Mouse (Mus musculus) erythroid progenitor cell, adult 5-6 weeks (primary cell): ENCODE data around the gene Prdm13. TPM values are rescaled to one million over a fixed set of nuclear protein-coding genes. Genes with fewer than 3 reads are reported as not detected.

Source experiments
- ATAC-seq: replicated peaks from 2 replicates; pipeline ENCODE4 v1.8.0; 2016; ENCODE audit warnings: moderate number of reproducible peaks, mild to moderate bottlenecking, moderate TSS enrichment, inconsistent platforms; ENCODE audit not compliant: poor library complexity, low FRiP score, severe bottlenecking
- total RNA-seq, 2 experiments: library from RNA; stranded (forward) in 1 of 2; stranded (reverse) in 1 of 2; fragments of 150-400 nt in 1 of 2; fragments of 186-747, 209-891 nt in 1 of 2; gene quantifications; 2 replicates each; pipeline versions ENCODE4 v1.2.3 to v1.2.4; 2015 to 2017; ENCODE audit warnings: low replicate concordance in 2 of 2

Gene Prdm13
- total RNA-seq, 2 experiments from 2014 or later, result not detected

DNA sequence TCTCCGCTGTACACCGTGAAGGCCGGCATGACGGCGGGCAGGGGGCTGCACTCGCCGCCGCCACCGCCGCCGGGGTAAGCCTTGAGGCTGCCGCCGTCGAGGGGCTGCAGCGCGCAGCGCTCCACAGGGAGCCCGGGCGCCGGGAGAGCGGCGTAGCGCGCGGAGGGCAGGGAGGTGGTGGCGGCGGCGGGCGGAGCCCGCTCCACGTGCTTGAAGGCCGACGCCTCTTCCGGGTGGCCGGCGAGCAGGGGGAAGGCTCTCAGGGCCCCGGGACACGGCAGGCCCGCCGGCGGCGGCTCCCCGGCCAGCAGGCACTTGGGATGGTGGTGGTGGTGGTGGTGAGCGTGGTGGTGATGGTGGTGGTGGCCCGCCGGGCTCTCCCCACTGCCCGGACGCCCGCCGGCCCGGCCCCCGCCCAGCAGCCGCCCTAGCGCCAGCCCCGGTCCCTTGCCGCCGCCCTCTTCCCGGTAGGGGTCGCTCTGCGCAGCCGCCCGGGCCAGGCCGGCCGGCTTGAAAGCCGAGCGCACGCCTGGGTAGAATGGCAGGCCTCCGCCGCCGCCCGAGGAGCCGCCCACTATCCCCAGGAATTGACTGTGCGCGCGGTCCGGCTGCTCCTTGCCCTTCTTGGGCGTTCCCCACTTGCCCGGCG, 6.7 kb downstream of the Prdm13 start:
- no peak for ATAC-seq

DNA sequence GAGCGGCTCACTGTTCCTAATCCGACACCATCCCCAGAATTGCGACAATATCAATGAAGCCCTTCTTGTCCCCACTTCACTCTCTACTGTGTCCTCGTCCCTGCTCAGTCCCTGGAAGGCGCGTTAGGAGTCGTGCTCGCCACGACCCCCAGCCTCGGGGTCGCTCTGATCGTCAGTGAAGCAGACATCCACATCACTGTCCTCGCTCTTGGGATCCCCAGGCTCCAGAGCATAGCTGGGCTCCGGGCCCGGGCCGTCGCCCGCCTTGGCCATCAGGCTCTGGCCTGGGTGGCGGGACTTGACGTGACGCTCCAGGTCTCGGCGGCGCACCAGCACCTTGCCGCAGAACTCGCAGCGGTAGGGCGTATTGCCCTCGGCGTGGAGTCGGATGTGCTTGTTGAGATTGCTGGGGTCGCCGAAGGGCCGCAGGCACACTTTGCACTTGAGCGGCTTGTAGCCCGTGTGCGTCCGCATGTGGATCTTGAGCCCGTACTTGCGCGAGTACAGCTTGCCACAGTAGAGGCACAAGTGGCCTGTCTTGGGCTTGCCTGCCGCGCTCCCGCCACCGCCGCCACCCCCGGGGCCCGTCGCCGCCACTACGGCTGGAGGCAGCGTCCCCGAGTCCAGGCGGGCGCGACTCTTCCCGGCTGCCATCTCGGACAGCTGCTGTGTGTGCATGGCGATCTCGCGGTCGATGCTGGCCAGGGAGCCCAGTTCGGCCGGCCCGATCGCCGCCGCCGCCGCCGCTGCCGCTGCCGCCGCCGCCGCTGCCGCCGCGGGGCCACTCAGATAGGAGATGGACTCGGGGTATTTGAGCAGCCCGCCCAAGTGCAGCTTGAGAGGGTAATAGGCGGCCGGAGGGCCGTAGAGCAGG, 7.4 kb downstream of the Prdm13 start:
- no peak for ATAC-seq

DNA sequence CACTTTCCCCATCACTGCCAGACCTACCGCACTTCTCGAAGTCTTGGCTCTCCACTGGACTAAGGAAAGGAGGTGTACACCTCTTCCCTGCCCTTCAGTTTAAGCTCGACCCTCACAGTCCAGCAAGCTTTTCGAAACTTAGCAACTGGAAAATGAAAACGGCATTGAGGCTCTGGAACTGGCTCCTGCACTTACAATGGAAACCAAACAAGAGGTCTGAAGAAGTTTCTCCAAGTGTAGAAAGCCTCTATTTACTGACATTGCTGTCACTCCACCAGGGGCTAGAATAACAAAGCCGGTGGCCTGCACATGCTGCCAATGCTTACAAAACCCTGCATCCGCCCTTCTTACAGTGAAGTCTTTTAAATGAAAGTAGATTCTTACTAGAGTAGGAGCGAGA, 11.1 kb downstream of the Prdm13 start:
- no peak for ATAC-seq

DNA sequence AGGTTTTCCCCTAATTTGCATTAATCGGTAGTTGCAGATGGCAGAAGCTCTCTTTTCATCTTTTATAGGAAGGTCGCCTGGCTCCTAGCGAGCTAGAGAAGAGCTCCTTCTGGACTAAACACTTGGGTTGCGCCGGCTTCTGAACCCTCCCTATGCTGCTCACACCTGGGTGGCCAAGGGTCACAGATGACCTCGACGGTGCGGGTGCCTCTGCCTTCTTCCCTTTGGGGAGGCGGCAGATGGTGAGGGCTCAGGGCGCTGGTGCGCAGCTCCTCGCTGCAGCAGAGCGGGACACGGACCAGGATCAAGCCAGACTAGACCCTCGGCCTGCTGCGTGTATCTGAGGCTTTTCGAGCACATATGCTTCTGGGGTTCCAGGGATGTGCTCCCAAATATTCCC, 11.7 kb downstream of the Prdm13 start:
- ATAC-seq, result no peak

DNA sequence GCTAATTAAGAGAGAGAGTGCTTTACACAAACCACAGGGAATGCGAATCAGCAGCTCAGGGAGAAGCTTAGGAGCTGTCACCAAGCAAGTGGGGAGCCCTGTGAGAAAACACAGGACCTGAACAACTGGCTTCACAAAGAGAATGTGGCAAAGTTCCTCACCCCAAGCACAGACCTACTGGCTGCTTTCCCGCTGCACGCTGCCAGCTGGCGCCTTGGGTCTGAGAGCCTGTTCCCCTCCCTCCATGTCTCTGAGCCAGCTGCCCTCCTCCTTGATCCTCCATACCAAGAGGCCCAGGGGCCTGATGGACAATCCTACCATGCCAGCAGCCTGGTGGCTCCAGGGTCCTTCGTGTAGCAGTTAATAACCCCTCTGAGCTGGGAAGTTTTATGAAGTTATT, 19.8 kb downstream of the Prdm13 start:
- ATAC-seq, result no peak

DNA sequence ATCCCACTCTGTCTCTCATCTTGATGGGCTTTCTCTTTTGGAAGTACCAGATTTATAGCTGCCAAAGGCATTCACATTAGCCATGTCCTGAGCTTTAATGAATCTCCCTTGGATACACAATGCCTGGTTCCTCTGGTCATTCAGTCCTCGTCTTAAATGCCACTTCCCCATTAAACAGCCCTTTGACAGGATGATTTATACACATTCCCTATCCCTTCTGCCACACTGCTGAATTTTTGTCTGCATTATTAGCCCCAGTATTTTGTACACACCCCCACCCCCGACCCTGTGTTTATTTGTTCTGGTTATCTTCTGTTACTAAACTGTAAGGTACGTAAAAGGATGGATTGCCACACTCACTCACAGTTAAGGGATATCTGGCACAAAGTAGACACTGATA, 27.6 kb downstream of the Prdm13 start:
- ATAC-seq, result no peak

DNA sequence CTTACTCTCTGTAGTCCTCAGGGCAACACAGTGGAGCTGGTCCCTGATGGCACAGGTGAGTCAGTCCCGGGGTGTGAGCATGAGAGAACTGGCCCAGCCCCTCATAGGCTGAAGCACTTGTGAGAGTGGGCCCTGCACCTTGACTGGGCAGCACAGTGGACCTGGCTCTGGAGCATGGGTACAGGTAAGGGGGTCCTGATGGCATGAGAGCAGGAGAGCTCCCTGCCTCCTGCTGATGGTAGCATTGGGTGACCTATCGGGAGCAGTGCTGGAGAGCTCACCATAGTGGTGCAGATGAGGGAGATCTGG, 56.5 kb downstream of the Prdm13 start:
- no peak for ATAC-seq

DNA sequence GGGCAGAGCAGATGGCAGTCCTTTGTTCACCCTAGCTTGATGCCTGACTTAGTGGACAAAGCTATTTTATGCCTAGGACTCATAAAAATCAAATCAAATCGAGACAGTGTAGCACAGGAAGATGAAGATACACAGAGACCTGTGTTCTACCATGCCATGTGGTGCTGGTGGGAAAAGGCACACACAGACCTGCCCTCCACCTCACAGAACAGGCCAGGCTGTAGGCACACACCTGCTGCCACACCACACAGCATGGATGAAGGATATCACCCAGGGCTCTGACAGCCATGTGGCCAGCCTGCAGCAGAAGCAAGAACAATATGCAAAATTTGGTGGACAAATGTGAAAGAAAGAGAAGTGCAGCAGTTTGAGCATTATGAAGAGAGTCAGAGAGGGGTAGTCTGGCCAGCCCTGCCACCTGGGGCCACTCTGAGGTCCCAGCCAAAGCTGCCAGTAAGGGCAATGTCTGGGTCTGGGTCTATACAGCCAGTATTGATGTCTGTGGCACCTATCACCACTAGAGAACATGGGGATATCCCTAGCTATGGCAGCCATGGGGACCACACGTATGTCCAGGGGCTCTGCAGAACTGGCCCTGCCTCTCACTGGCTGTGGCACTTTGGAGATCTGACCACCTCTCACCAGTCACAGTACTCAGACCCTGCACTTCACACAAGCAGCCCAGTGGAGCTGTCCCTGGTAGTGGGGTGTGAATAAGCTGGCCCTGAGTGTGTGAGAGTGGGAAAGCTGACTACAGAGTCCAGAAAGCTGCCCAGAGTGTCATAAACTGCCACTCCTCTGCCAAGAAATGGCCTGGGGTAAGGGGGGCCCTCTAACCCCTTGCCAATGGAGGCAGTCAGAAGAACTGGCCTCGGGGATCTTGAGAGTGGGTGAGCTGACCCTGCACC, 57.1 kb downstream of the Prdm13 start:
- no peak for ATAC-seq

Other genes starting within 250 kb of the Prdm13 start
- gene Ccnc, start 41.7 kb upstream of the Prdm13 start, total RNA-seq (2015; ENCODE audit: low replicate concordance), result 24.5 and 28.5 TPM in 2 replicates
- gene Ccnc, start 41.7 kb upstream of the Prdm13 start, total RNA-seq (2017; ENCODE audit: low replicate concordance), result 19.3 and 23.9 TPM in 2 replicates
- gene Usp45, start 81.2 kb upstream of the Prdm13 start, total RNA-seq (2015; ENCODE audit: low replicate concordance), result 56.6 and 69.2 TPM in 2 replicates
- gene Usp45, start 81.2 kb upstream of the Prdm13 start, total RNA-seq (2017; ENCODE audit: low replicate concordance), result 40.2 and 46.3 TPM in 2 replicates
- 5.4 and 10.9 TPM in 2 replicates for gene Tstd3, start 81.2 kb upstream of the Prdm13 start, total RNA-seq (2015; ENCODE audit: low replicate concordance)
- gene Tstd3, start 81.2 kb upstream of the Prdm13 start, total RNA-seq (2017; ENCODE audit: low replicate concordance), result 1.5 and 8.5 TPM in 2 replicates
- gene Pnisr, start 161.6 kb upstream of the Prdm13 start, total RNA-seq (2015; ENCODE audit: low replicate concordance), result 314 and 393 TPM in 2 replicates
- 251 and 277 TPM in 2 replicates for gene Pnisr, start 161.6 kb upstream of the Prdm13 start, total RNA-seq (2017; ENCODE audit: low replicate concordance)
- gene Coq3, start 193.7 kb upstream of the Prdm13 start, total RNA-seq (2015; ENCODE audit: low replicate concordance), result 7.1 TPM in 1 of 2 replicates, not detected in the other
- gene Coq3, start 193.7 kb upstream of the Prdm13 start, total RNA-seq (2017; ENCODE audit: low replicate concordance), result 2.7 TPM in 1 of 2 replicates, not detected in the other
- gene Faxc, start 245.4 kb upstream of the Prdm13 start, total RNA-seq (2015; ENCODE audit: low replicate concordance), result not detected in 2 replicates
- not detected in 2 replicates for gene Faxc, start 245.4 kb upstream of the Prdm13 start, total RNA-seq (2017; ENCODE audit: low replicate concordance)